Mouse (Mus musculus): ENCODE measurements at regions not wholly inside any gene's neighbourhood (a gene's known extent, or its start where the extent isn't known, plus 50 kb on each side); places are given as distances from the start of the nearest gene placed in this dataset.

- no peak for DNase-seq (ENCODE audit: low read depth)
These were observed 79.6 kb upstream of the Ipo5 start for GRCm38 (mm10) chr14:120831397-120831796.

- DNase-seq (ENCODE audit: low read depth): peak; percentile 94
These were observed 79.0 kb upstream of the Ipo5 start for GRCm38 (mm10) chr14:120831847-120832613.

- no peak for DNase-seq (ENCODE audit: low read depth)
These were observed 76.2 kb upstream of the Ipo5 start for GRCm38 (mm10) chr14:120834821-120835220.

GRCm38 (mm10) chr14:120835758-120836157, 75.3 kb upstream of the Ipo5 start:
- DNase-seq (ENCODE audit: low read depth): no peak

- DNase-seq (ENCODE audit: low read depth): no peak
These were observed 74.3 kb upstream of the Ipo5 start for GRCm38 (mm10) chr14:120836535-120837316.

GRCm38 (mm10) chr14:120840900-120841299, 70.1 kb upstream of the Ipo5 start:
- DNase-seq (ENCODE audit: low read depth): peak; percentile 16

GRCm38 (mm10) chr14:120841311-120841710, 69.7 kb upstream of the Ipo5 start:
- no peak for DNase-seq (ENCODE audit: low read depth)

- no peak for DNase-seq (ENCODE audit: low read depth)
These were observed 65.9 kb upstream of the Ipo5 start for GRCm38 (mm10) chr14:120845172-120845571.

- DNase-seq (ENCODE audit: low read depth): no peak
These were observed 64.8 kb upstream of the Ipo5 start for GRCm38 (mm10) chr14:120846073-120846850.

GRCm38 (mm10) chr14:120847006-120847405, 64.0 kb upstream of the Ipo5 start:
- no peak for DNase-seq (ENCODE audit: low read depth)

GRCm38 (mm10) chr14:120848083-120848951, 62.7 kb upstream of the Ipo5 start:
- no peak for DNase-seq (ENCODE audit: low read depth)

GRCm38 (mm10) chr14:120849159-120849558, 61.9 kb upstream of the Ipo5 start:
- no peak for DNase-seq (ENCODE audit: low read depth)

GRCm38 (mm10) chr14:120853643-120854042, 57.4 kb upstream of the Ipo5 start:
- DNase-seq (ENCODE audit: low read depth): no peak

GRCm38 (mm10) chr14:120854559-120854958, 56.5 kb upstream of the Ipo5 start:
- DNase-seq (ENCODE audit: low read depth): no peak

GRCm38 (mm10) chr14:120855181-120855580, 55.8 kb upstream of the Ipo5 start:
- DNase-seq (ENCODE audit: low read depth): no peak
